Mouse (Mus musculus): ENCODE data around the gene Chst11.

Gene Chst11

GRCm38 (mm10) chr10:83209388-83209787 is 224.1 kb downstream of the Chst11 start:
- no peak for DNase-seq (ENCODE audit: low spot score in 2 of 2)

- no peak for DNase-seq (ENCODE audit: low spot score in 2 of 2)
These were observed 224.8 kb downstream of the Chst11 start for GRCm38 (mm10) chr10:83210122-83210521.

- DNase-seq (ENCODE audit: low spot score in 2 of 2) = no peak
These were observed 225.8 kb downstream of the Chst11 start for GRCm38 (mm10) chr10:83210968-83211583.

GRCm38 (mm10) chr10:83212618-83213017 is 227.3 kb downstream of the Chst11 start:
- DNase-seq (ENCODE audit: low spot score in 2 of 2) = no peak

GRCm38 (mm10) chr10:83215559-83215958 is 230.3 kb downstream of the Chst11 start:
- DNase-seq (ENCODE audit: low spot score in 2 of 2) = no peak

- no peak for DNase-seq (ENCODE audit: low spot score in 2 of 2)
These were observed 232.0 kb downstream of the Chst11 start for GRCm38 (mm10) chr10:83217256-83217655.

- DNase-seq (ENCODE audit: low spot score in 2 of 2) = no peak
These were observed 233.5 kb downstream of the Chst11 start for GRCm38 (mm10) chr10:83218778-83219177.

GRCm38 (mm10) chr10:83219729-83220128 is 234.4 kb downstream of the Chst11 start:
- peak; percentile 63 to 78 for DNase-seq (ENCODE audit: low spot score in 2 of 2)

GRCm38 (mm10) chr10:83220217-83220616 is 234.9 kb downstream of the Chst11 start:
- DNase-seq (ENCODE audit: low spot score in 2 of 2) = no peak

GRCm38 (mm10) chr10:83220847-83221246 is 235.5 kb downstream of the Chst11 start:
- DNase-seq (ENCODE audit: low spot score in 2 of 2) = no peak

GRCm38 (mm10) chr10:83224999-83225398 is 239.7 kb downstream of the Chst11 start:
- DNase-seq (ENCODE audit: low spot score in 2 of 2) = peak; percentile 47 to 60

- no peak for DNase-seq (ENCODE audit: low spot score in 2 of 2)
These were observed 243.3 kb downstream of the Chst11 start for GRCm38 (mm10) chr10:83228626-83229025.

GRCm38 (mm10) chr10:83233967-83234366 is 248.7 kb downstream of the Chst11 start:
- DNase-seq (ENCODE audit: low spot score in 2 of 2) = no peak

GRCm38 (mm10) chr10:83234391-83234790 is 249.1 kb downstream of the Chst11 start:
- DNase-seq (ENCODE audit: low spot score in 2 of 2) = no peak

GRCm38 (mm10) chr10:83242106-83242686 is 256.9 kb downstream of the Chst11 start:
- DNase-seq (ENCODE audit: low spot score in 2 of 2) = peak; percentile 45 to 57

GRCm38 (mm10) chr10:83244131-83244530 is 258.8 kb downstream of the Chst11 start:
- no peak for DNase-seq (ENCODE audit: low spot score in 2 of 2)

All from right cerebral cortex, postnatal 10 days (tissue).